In the genomic region with DNA sequence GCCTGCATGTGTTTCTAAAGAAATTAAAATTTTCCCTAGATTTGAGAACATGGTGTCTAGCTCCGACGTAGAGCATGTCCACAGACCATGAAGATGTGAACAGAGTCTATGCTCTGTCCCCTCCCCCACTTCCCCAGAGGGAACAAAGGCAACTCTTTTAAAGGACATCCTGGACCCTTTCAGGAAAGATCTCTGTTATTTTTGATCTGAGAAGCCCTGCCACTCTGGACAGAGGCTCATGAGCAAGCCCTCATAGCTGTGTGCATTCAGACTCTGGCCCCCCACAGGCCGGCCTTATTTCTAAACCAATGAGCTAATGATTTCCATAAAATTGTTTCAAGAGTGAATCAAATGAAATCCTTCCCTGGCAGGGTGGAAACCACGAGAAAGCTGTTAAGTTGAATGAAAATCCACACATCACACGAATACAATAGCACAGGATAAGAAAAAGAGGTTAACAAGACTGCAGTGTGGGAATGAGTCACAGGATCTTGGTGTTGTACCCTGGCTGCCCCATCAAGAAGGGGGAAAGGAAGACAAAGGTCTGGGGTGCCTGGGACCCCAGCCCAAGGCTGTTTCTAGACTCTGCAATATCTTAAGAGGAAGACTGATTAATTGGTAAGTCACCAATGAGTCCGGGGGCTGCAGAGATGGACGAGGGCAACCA, we compare ENCODE assay signal across 15 mouse cellular contexts.
DNase-seq lines count a peak whose midpoint lies in the region; ATAC-seq and TF ChIP-seq lines count a peak whose summit lies in the region.
"Had no signal": no experiment of that assay in that cellular context is flagged by ENCODE, and none has a peak within 500 bp of the region (broad histone marks: within the 10 kb centered on the region; RNA-seq: fewer than 3 reads in every experiment).

No protein-coding gene starts in this region.

- H3K4me2 ChIP-seq in hindbrain, embryonic 11.5 days (replicated peaks; ENCODE audit: low read depth, low read length) = no peak overlapping the region
- no peak overlapping the region for H3K4me2 ChIP-seq in hindbrain, postnatal 0 days (ENCODE audit: low read depth, low read length)
- H3K4me2 ChIP-seq in embryonic facial prominence, embryonic 11.5 days (ENCODE audit: low read depth, low read length) = no peak overlapping the region
- H3K4me2 ChIP-seq in hindbrain, embryonic 13.5 days = no peak overlapping the region
- H3K4me2 ChIP-seq: liver, embryonic 12.5 days had no signal

- peaks cover 10% of the 10 kb centered on the region; the same call in 1 of the 2 replicates for H3K4me1 ChIP-seq in hindbrain, embryonic 11.5 days (replicated peaks; ENCODE audit: control insufficient read depth, insufficient read depth, low read length)
- H3K4me1 ChIP-seq in hindbrain, postnatal 0 days (ENCODE audit: insufficient read depth, low read length) = no peaks in the 10 kb centered on the region
- peaks cover 7% of the 10 kb centered on the region; the same call in 1 of the 2 replicates for H3K4me1 ChIP-seq in embryonic facial prominence, embryonic 11.5 days (ENCODE audit: control insufficient read depth, insufficient read depth, low read length)
- H3K4me1 ChIP-seq in hindbrain, embryonic 13.5 days (replicated peaks) = peaks cover 24% of the 10 kb centered on the region

- no peak for TF ChIP-seq CTCF in hindbrain, postnatal 0 days (IDR thresholded peaks at IDR 0.05; ENCODE audit: low read depth)

- no peak overlapping the region for H3K9ac ChIP-seq in hindbrain, embryonic 11.5 days (ENCODE audit: low read depth, low read length)
- H3K9ac ChIP-seq in hindbrain, postnatal 0 days (replicated peaks; ENCODE audit: low read length) = no peak overlapping the region
- H3K9ac ChIP-seq in embryonic facial prominence, embryonic 11.5 days (replicated peaks; ENCODE audit: low read length) = no peak overlapping the region
- H3K9ac ChIP-seq in hindbrain, embryonic 13.5 days = no peak overlapping the region
- H3K9ac ChIP-seq: liver, embryonic 12.5 days had no signal

- peak; percentile 25 for DNase-seq in hindbrain, embryonic 11.5 days (ENCODE audit: low spot score)
- no peak for DNase-seq in hindbrain, postnatal 0 days (ENCODE audit: low spot score)
- DNase-seq in NIH3T3 (ENCODE audit: low read depth) (peak; percentile 41), MN1 (ENCODE audit: low spot score) (no peak)
- DNase-seq in embryonic facial prominence, embryonic 11.5 days (ENCODE audit: low spot score) = peak; percentile 10
- no peak for DNase-seq in layer of hippocampus, adult 18-20 months (ENCODE audit: low spot score in 2 of 2)
- DNase-seq in adrenal gland, adult (ENCODE audit: inconsistent age in 2 of 2, low spot score in 1 of 2) = no peak
- DNase-seq: adrenal gland, postnatal 25 days; kidney, adult 11 months; layer of hippocampus, postnatal 36 days; retina, postnatal 1 day; thymus, adult 2 months had no signal

- no peak overlapping the region for H3K4me3 ChIP-seq in hindbrain, embryonic 11.5 days (ENCODE audit: low read depth, low read length)
- no peak overlapping the region for H3K4me3 ChIP-seq in hindbrain, postnatal 0 days (ENCODE audit: low read length)
- no peak overlapping the region for H3K4me3 ChIP-seq in embryonic facial prominence, embryonic 11.5 days (ENCODE audit: low read depth, low read length)
- no peak overlapping the region for H3K4me3 ChIP-seq in hindbrain, embryonic 13.5 days
- H3K4me3 ChIP-seq: liver, embryonic 12.5 days had no signal

- H3K27me3 ChIP-seq in hindbrain, embryonic 11.5 days (ENCODE audit: control insufficient read depth, insufficient read depth, low read length) = no peaks in the 10 kb centered on the region
- H3K27me3 ChIP-seq in hindbrain, postnatal 0 days (ENCODE audit: insufficient read depth, low read length) = no peaks in the 10 kb centered on the region
- H3K27me3 ChIP-seq in embryonic facial prominence, embryonic 11.5 days (ENCODE audit: control insufficient read depth, insufficient read depth, low read length) = no peaks in the 10 kb centered on the region
- no peaks in the 10 kb centered on the region for H3K27me3 ChIP-seq in hindbrain, embryonic 13.5 days
- H3K27me3 ChIP-seq: CH12.LX; liver, embryonic 12.5 days had no signal

- peak overlapping the region; percentile 36; the same call in 1 of the 2 replicates for H3K27ac ChIP-seq in hindbrain, embryonic 11.5 days (ENCODE audit: low read depth, low read length)
- H3K27ac ChIP-seq in hindbrain, postnatal 0 days = no peak overlapping the region
- no peak overlapping the region; the same call in 1 of the 2 replicates for H3K27ac ChIP-seq in embryonic facial prominence, embryonic 11.5 days (replicated peaks; ENCODE audit: low read depth, low read length)
- H3K27ac ChIP-seq in hindbrain, embryonic 13.5 days = peak overlapping the region; percentile 42; the same call in 1 of the 2 replicates
- H3K27ac ChIP-seq: liver, embryonic 12.5 days had no signal

- peak; percentile 47; the same call in 1 of the 2 replicates for ATAC-seq in hindbrain, embryonic 11.5 days (ENCODE audit: low FRiP score)
- no peak for ATAC-seq in hindbrain, postnatal 0 days
- ATAC-seq in embryonic facial prominence, embryonic 11.5 days (replicated peaks; ENCODE audit: insufficient number of reproducible peaks, low FRiP score, low TSS enrichment, low read depth) = no peak; the same call in 1 of the 2 replicates
- no peak for ATAC-seq in hindbrain, embryonic 13.5 days (ENCODE audit: low FRiP score)
- ATAC-seq: liver, embryonic 12.5 days had no signal

- H3K36me3 ChIP-seq in hindbrain, embryonic 11.5 days (ENCODE audit: control insufficient read depth, insufficient read depth, low read length) = 0 out of 2 replicates have a peak, but pooled peaks cover 3% of the 10 kb centered on the region
- peaks cover 14% of the 10 kb centered on the region for H3K36me3 ChIP-seq in hindbrain, postnatal 0 days (ENCODE audit: insufficient read depth, low read length)
- no peaks in the 10 kb centered on the region; the same call in 1 of the 2 replicates for H3K36me3 ChIP-seq in embryonic facial prominence, embryonic 11.5 days (replicated peaks; ENCODE audit: control insufficient read depth, insufficient read depth, low read depth, low read length)
- H3K36me3 ChIP-seq in hindbrain, embryonic 13.5 days = peaks cover 49% of the 10 kb centered on the region

- 39% methylated on average over 7 of the region's 7 CpGs for WGBS in hindbrain, embryonic 11.5 days
- 30% methylated on average over 7 of the region's 7 CpGs for WGBS in hindbrain, postnatal 0 days
- WGBS in embryonic facial prominence, embryonic 11.5 days = 56% methylated on average over 7 of the region's 7 CpGs
- WGBS in hindbrain, embryonic 13.5 days = 29% methylated on average over 7 of the region's 7 CpGs

- H3K9me3 ChIP-seq in hindbrain, embryonic 11.5 days (ENCODE audit: control insufficient read depth, low read length) = no peaks in the 10 kb centered on the region
- no peaks in the 10 kb centered on the region for H3K9me3 ChIP-seq in hindbrain, postnatal 0 days (ENCODE audit: low read length)
- no peaks in the 10 kb centered on the region for H3K9me3 ChIP-seq in embryonic facial prominence, embryonic 11.5 days (replicated peaks; ENCODE audit: control insufficient read depth, low read length)
- H3K9me3 ChIP-seq in hindbrain, embryonic 13.5 days = no peaks in the 10 kb centered on the region
- H3K9me3 ChIP-seq: liver, embryonic 12.5 days had no signal

Comparison
In these comparisons a context has a peak if more than half of its experiments do, and no peak if none do; other contexts are left out.
1. DNase-seq: peak in hindbrain, embryonic 11.5 days (single experiment), NIH3T3 (single experiment) and embryonic facial prominence, embryonic 11.5 days (single experiment); none in hindbrain, postnatal 0 days (single experiment), layer of hippocampus, adult 18-20 months (0 of 2), MN1 (single experiment) and adrenal gland, adult (0 of 2).
2. H3K27ac ChIP-seq: peak in hindbrain, embryonic 11.5 days (single experiment) and hindbrain, embryonic 13.5 days (single experiment); none in hindbrain, postnatal 0 days (single experiment) and embryonic facial prominence, embryonic 11.5 days (single experiment).